Mouse (Mus musculus) bone marrow, adult 2 months (tissue): ENCODE results near the gene 2810408A11Rik.

Source experiments
- CTCF ChIP-seq: fragments of 200-500 bp; IDR thresholded peaks from 2 replicates; pipeline ENCODE4 v1.5.1; 2011; ENCODE audit warnings: low read length, control low read depth; ENCODE audit not compliant: control insufficient read depth, insufficient read depth
- POLR2A ChIP-seq: fragments of 200-500 bp; IDR thresholded peaks from 2 replicates; pipeline ENCODE4 v1.6.1; 2011; ENCODE audit warnings: low read depth, mild to moderate bottlenecking, control low read depth, low read length, borderline replicate concordance; ENCODE audit not compliant: control insufficient read depth

GRCm38 (mm10) chr11:69883527-69884151, 17.1 kb downstream of the 2810408A11Rik start:
- TF ChIP-seq CTCF (no peak), POLR2A (no peak)
